Mouse (Mus musculus): ENCODE measurements at regions not wholly inside any gene's neighbourhood (a gene's known extent, or its start where the extent isn't known, plus 50 kb on each side); places are given as distances from the start of the nearest gene placed in this dataset.

DNA sequence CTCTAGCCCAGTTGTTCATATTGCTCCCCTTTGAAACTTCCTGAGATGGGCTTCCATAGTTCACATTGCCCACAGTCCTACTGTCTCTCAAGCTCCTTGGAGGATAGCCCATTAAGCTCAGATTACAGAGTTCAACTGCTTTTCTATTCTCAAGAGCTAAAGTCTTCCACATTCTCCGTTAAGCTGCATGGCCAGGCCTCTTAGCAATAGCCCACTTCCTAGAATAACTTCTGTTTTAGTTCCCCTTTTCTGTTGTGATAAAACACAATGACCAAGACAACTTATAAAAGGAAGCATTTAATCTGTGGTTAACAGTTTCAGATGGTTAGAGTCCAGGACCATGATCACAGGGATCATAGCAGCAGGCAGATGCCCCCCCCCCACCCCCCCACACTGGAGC is 185.5 kb downstream of the Rnf152 start:
- Histone ChIP-seq H3K4me3 (ENCODE audit: insufficient read depth, low read length) (no peak overlapping the region), H3K4me1 (ENCODE audit: control insufficient read depth, insufficient read depth, low read length) (peaks cover 19% of the 10 kb centered on the region), H3K27ac (ENCODE audit: insufficient read depth, low read depth, low read length) (peak overlapping the region; percentile 86)
- TF ChIP-seq POLR2A (IDR thresholded peaks at IDR 0.05; ENCODE audit: borderline replicate concordance, low read depth, low read length) (no peak), CTCF (IDR thresholded peaks at IDR 0.05; ENCODE audit: low read depth, low read length) (no peak)

DNA sequence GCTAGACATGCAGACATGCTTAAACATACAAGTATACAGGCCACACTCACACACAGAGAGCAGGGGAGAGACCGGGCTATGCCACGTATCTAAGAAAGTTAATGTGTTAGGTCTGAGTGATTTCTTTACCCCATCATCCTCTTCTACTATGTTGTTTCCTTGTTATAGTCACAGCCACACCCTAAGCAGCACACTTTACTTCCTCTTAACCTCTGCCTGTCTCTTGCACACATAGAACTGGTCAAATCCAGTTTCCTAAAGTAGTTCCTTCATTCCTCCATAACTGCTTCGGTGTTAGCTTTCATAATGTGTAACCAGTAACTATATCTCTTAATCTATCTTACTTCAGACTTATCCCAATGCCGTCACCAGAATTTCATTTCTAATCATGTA is 186.4 kb downstream of the Rnf152 start:
- Histone ChIP-seq H3K27ac (ENCODE audit: insufficient read depth, low read depth, low read length) (peak overlapping the region; percentile 86), H3K4me1 (ENCODE audit: control insufficient read depth, insufficient read depth, low read length) (peaks cover 19% of the 10 kb centered on the region), H3K4me3 (ENCODE audit: insufficient read depth, low read length) (no peak overlapping the region)
- TF ChIP-seq CTCF (IDR thresholded peaks at IDR 0.05; ENCODE audit: low read depth, low read length): no peak
- TF ChIP-seq POLR2A (IDR thresholded peaks at IDR 0.05; ENCODE audit: borderline replicate concordance, low read depth, low read length): no peak

GRCm38 (mm10) chr1:105169455-105170113 is 186.9 kb downstream of the Rnf152 start:
- H3K4me1 ChIP-seq (ENCODE audit: control insufficient read depth, insufficient read depth, low read length): peaks cover 19% of the 10 kb centered on the region
- H3K4me3 ChIP-seq (ENCODE audit: insufficient read depth, low read length): no peak overlapping the region
- no peak for TF ChIP-seq CTCF (IDR thresholded peaks at IDR 0.05; ENCODE audit: low read depth, low read length)
- no peak for TF ChIP-seq POLR2A (IDR thresholded peaks at IDR 0.05; ENCODE audit: borderline replicate concordance, low read depth, low read length)
- peak overlapping the region; percentile 42 for H3K27ac ChIP-seq (ENCODE audit: insufficient read depth, low read depth, low read length)

DNA sequence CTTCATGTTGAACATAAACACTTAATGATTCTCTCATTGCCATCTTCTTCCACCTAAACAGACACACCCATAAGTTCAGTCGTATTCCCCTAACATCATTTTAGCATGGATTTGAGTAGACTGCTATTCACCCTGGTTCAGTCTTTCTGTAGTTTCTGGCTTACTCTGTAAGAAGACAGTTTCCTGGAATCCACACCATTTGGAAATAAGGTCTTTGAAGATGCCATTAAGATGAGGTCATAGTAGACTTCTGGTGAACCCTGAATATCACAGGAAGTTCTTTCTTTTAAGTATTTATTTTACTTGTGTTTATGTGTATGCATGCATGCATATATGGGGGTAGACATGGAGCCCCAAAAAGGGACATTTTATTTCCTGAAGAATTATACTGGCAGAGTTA is 187.7 kb downstream of the Rnf152 start:
- H3K4me1 ChIP-seq (ENCODE audit: control insufficient read depth, insufficient read depth, low read length): peaks cover 19% of the 10 kb centered on the region
- H3K27ac ChIP-seq (ENCODE audit: insufficient read depth, low read depth, low read length): no peak overlapping the region
- no peak for TF ChIP-seq CTCF (IDR thresholded peaks at IDR 0.05; ENCODE audit: low read depth, low read length)
- no peak for TF ChIP-seq POLR2A (IDR thresholded peaks at IDR 0.05; ENCODE audit: borderline replicate concordance, low read depth, low read length)
- H3K4me3 ChIP-seq (ENCODE audit: insufficient read depth, low read length): no peak overlapping the region

GRCm38 (mm10) chr1:105157459-105158124 is 198.9 kb downstream of the Rnf152 start:
- no peak overlapping the region for H3K27ac ChIP-seq (ENCODE audit: insufficient read depth, low read depth, low read length)
- H3K4me3 ChIP-seq (ENCODE audit: insufficient read depth, low read length): no peak overlapping the region
- H3K4me1 ChIP-seq (ENCODE audit: control insufficient read depth, insufficient read depth, low read length): no peaks in the 10 kb centered on the region
- no peak for TF ChIP-seq CTCF (IDR thresholded peaks at IDR 0.05; ENCODE audit: low read depth, low read length)
- TF ChIP-seq POLR2A (IDR thresholded peaks at IDR 0.05; ENCODE audit: borderline replicate concordance, low read depth, low read length): no peak

DNA sequence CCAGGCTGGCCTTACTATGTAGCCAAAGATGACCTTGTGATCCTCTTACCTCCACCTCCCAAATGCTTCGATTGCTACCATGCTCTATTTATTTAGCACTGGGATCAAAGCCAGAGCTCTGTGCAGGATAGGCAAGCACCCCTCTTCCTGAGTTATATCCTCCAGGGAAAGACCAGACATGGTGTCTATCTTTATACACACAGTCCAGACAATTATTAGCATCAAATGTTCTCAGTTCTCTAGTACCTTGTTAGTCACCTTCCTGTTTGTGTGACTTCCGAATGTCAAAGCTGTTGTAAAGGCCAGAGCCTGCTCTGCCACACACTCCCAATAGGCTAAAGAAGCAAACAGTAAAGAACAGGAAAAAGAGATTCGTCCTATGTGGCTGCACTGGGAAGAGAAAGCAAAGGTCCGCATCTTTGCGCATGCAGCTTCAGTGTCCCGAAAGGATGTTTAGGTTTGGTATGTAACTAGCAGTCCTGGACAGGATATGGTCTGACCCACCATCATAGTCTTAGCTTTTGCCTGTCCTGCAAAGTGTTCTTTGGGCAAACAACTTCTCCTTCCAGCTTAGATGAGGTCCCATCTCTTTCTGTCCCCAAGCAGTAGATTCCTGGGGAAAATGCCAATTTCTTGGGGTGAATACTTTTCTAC is 204.2 kb downstream of the Rnf152 start:
- no peak for TF ChIP-seq POLR2A (IDR thresholded peaks at IDR 0.05; ENCODE audit: borderline replicate concordance, low read depth, low read length)
- TF ChIP-seq CTCF (IDR thresholded peaks at IDR 0.05; ENCODE audit: low read depth, low read length): no peak
- H3K4me1 ChIP-seq (ENCODE audit: control insufficient read depth, insufficient read depth, low read length): no peaks in the 10 kb centered on the region
- no peak overlapping the region for H3K27ac ChIP-seq (ENCODE audit: insufficient read depth, low read depth, low read length)
- H3K4me3 ChIP-seq (ENCODE audit: insufficient read depth, low read length): no peak overlapping the region

- H3K4me3 ChIP-seq (ENCODE audit: insufficient read depth, low read length): no peak overlapping the region
- no peaks in the 10 kb centered on the region for H3K4me1 ChIP-seq (ENCODE audit: control insufficient read depth, insufficient read depth, low read length)
- H3K27ac ChIP-seq (ENCODE audit: insufficient read depth, low read depth, low read length): no peak overlapping the region
- TF ChIP-seq POLR2A (IDR thresholded peaks at IDR 0.05; ENCODE audit: borderline replicate concordance, low read depth, low read length): no peak
- no peak for TF ChIP-seq CTCF (IDR thresholded peaks at IDR 0.05; ENCODE audit: low read depth, low read length)
Measured at GRCm38 (mm10) chr1:105151466-105151846, 205.1 kb downstream of the Rnf152 start.

DNA sequence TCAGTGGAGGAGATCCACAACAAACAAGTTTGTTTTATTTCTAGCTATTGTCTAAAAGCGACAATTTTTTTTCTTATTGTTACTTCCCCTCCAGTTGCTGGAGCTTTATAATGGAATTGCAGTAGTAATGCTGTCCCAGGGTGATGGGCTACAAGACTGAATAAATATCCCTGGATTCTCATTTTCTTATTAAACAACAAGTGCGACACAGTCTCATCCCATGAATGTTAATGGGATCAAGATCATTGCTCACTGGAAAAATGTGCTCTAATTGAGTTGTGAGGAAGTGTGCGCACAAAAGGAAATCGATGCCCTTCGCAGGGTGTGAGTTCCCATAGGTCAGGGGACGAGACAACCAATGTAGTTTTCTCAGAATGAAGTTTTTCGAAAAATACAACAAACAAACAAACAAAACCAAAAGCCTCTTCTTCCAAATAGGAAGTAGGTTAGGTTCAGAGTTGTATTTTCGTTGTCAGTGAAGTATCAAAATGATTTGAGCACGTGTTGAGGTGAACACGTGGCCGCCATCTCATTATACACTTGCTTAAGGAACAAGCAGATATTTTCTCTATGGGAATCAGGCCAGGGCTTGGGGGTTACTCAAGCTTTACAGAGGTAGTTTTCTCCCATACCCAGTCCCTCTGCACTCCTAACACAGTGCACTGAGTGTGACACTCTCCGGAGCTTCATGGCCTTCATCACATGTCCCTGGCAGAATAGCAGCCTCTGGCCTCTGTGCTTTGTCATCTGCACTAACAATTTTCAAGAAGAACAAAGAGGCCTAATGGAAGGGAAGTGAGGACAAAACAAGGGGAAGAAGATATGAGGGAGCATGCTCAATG is 205.7 kb downstream of the Rnf152 start:
- TF ChIP-seq CTCF (IDR thresholded peaks at IDR 0.05; ENCODE audit: low read depth, low read length) (no peak), POLR2A (IDR thresholded peaks at IDR 0.05; ENCODE audit: borderline replicate concordance, low read depth, low read length) (no peak)
- H3K4me1 ChIP-seq (ENCODE audit: control insufficient read depth, insufficient read depth, low read length): no peaks in the 10 kb centered on the region

GRCm38 (mm10) chr1:105148792-105149191 is 207.7 kb downstream of the Rnf152 start:
- Histone ChIP-seq H3K27ac (ENCODE audit: insufficient read depth, low read depth, low read length) (no peak overlapping the region), H3K4me3 (ENCODE audit: insufficient read depth, low read length) (no peak overlapping the region), H3K4me1 (ENCODE audit: control insufficient read depth, insufficient read depth, low read length) (no peaks in the 10 kb centered on the region)
- TF ChIP-seq POLR2A (IDR thresholded peaks at IDR 0.05; ENCODE audit: borderline replicate concordance, low read depth, low read length) (no peak), CTCF (IDR thresholded peaks at IDR 0.05; ENCODE audit: low read depth, low read length) (no peak)

More for the DNA sequence above, 205.7 kb downstream of the Rnf152 start:
- no peak overlapping the region for H3K4me3 ChIP-seq (ENCODE audit: insufficient read depth, low read length)
- H3K27ac ChIP-seq (ENCODE audit: insufficient read depth, low read depth, low read length): no peak overlapping the region
